Mouse (Mus musculus): ENCODE measurements around the gene Vwce.

DNA sequence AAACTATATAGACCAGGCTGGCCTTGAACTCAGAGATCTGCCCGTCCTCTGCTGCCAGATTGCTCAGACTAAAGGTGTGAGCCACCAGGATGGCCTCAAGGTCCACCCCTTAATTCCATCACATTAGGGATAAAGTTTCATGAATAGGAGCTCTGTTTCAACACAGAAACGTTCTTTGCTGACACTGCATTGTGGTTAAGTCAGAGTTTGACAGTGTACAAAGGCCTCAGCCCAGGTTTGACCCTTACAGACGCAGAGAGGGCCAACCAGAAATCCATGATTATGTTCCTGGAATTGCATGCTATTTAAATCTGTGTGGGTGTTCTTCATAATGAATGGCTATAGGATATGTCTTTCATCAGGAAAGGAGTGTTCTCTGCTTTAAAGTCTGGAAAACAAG lies 43.7 kb upstream of the Vwce start:
- no peak for TF ChIP-seq POLR2A (IDR thresholded peaks at IDR 0.05; ENCODE audit: low read depth, low read length)
- no peak for TF ChIP-seq CTCF (IDR thresholded peaks at IDR 0.05; ENCODE audit: extremely low read depth, insufficient read depth, insufficient read length, insufficient replicate concordance)

Measured in spleen, adult 2 months (tissue).